Mouse (Mus musculus): ENCODE measurements around the gene Cldn34b2. TPM values are rescaled to one million over a fixed set of nuclear protein-coding genes. Genes with fewer than 3 reads are reported as not detected.
"Not testable (repeated sequence)": the region's sequence is repeated elsewhere in the genome, so short reads cannot be mapped to it uniquely, and the experiment has no call there.

The Cldn34b2 gene
- polyA plus RNA-seq, 1 experiment from 2014 or later: not detected

DNA sequence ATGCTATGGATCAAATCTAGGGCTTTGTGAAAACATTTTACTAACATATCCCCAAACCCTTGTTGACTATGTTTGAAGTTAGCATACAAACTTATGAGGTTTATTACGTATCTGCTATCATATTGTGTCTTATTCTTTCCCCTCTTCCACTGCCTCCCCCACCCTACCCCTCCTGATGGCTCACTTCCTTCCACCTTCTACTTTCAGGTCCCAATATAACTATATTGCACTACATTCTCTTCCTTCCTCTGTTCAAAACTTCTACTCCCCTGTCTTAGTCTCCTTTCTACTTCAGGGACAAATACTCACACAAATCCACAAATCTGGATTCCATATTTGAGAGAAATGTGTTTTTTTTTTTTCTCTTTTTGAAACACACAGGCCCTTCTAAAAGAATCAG is 35.3 kb upstream of the Cldn34b2 start:
- H3K4me1 ChIP-seq (ENCODE audit: control insufficient read depth, insufficient read depth, low read length): no peaks in the 10 kb centered on the region
- 50% methylated on average over 1 of the region's 1 CpGs for WGBS (ENCODE audit: insufficient replicate concordance)
- H3K4me3 ChIP-seq (ENCODE audit: low read depth, low read length): no peak overlapping the region
- H3K9me3 ChIP-seq (replicated peaks; ENCODE audit: control insufficient read depth, low read length): no peaks in the 10 kb centered on the region
- no peaks in the 10 kb centered on the region for H3K36me3 ChIP-seq (ENCODE audit: control insufficient read depth, insufficient read depth, low read length)
- no peak overlapping the region for H3K4me2 ChIP-seq
- no peaks in the 10 kb centered on the region for H3K27me3 ChIP-seq (ENCODE audit: control insufficient read depth, insufficient read depth, low read length)
- ATAC-seq (replicated peaks; ENCODE audit: insufficient number of reproducible peaks, low FRiP score, low TSS enrichment): no peak
- H3K27ac ChIP-seq (ENCODE audit: low read depth, low read length): no peak overlapping the region
- H3K9ac ChIP-seq (ENCODE audit: low read depth, low read length): no peak overlapping the region

- no peak for ATAC-seq (replicated peaks; ENCODE audit: insufficient number of reproducible peaks, low FRiP score, low TSS enrichment)
- Histone ChIP-seq H3K9me3 (replicated peaks; ENCODE audit: control insufficient read depth, low read length) (no peaks in the 10 kb centered on the region), H3K9ac (ENCODE audit: low read depth, low read length) (no peak overlapping the region), H3K27me3 (ENCODE audit: control insufficient read depth, insufficient read depth, low read length) (no peaks in the 10 kb centered on the region), H3K4me3 (ENCODE audit: low read depth, low read length) (no peak overlapping the region), H3K27ac (ENCODE audit: low read depth, low read length) (no peak overlapping the region), H3K4me2 (no peak overlapping the region), H3K4me1 (ENCODE audit: control insufficient read depth, insufficient read depth, low read length) (no peaks in the 10 kb centered on the region), H3K36me3 (ENCODE audit: control insufficient read depth, insufficient read depth, low read length) (no peaks in the 10 kb centered on the region)
- 81% methylated on average over 1 of the region's 1 CpGs for WGBS (ENCODE audit: insufficient replicate concordance)
Measured at GRCm38 (mm10) chrX:155151868-155152267, 23.7 kb upstream of the Cldn34b2 start.

GRCm38 (mm10) chrX:155144718-155145117 is 16.5 kb upstream of the Cldn34b2 start:
- no peak for ATAC-seq (replicated peaks; ENCODE audit: insufficient number of reproducible peaks, low FRiP score, low TSS enrichment)
- WGBS (ENCODE audit: insufficient replicate concordance): 19% methylated on average over 2 of the region's 3 CpGs

GRCm38 (mm10) chrX:155098024-155098423 is 30.2 kb downstream of the Cldn34b2 start:
- Histone ChIP-seq H3K9ac (ENCODE audit: low read depth, low read length) (no peak overlapping the region), H3K27ac (ENCODE audit: low read depth, low read length) (no peak overlapping the region), H3K36me3 (ENCODE audit: control insufficient read depth, insufficient read depth, low read length) (no peaks in the 10 kb centered on the region), H3K4me1 (ENCODE audit: control insufficient read depth, insufficient read depth, low read length) (no peaks in the 10 kb centered on the region), H3K4me2 (no peak overlapping the region), H3K4me3 (ENCODE audit: low read depth, low read length) (no peak overlapping the region), H3K9me3 (replicated peaks; ENCODE audit: control insufficient read depth, low read length) (no peaks in the 10 kb centered on the region), H3K27me3 (ENCODE audit: control insufficient read depth, insufficient read depth, low read length) (no peaks in the 10 kb centered on the region)
- no peak for ATAC-seq (replicated peaks; ENCODE audit: insufficient number of reproducible peaks, low FRiP score, low TSS enrichment)

More at GRCm38 (mm10) chrX:155144718-155145117, 16.5 kb upstream of the Cldn34b2 start:
- no peaks in the 10 kb centered on the region for H3K4me1 ChIP-seq (ENCODE audit: control insufficient read depth, insufficient read depth, low read length)
- no peak overlapping the region for H3K4me3 ChIP-seq (ENCODE audit: low read depth, low read length)
- no peak overlapping the region for H3K27ac ChIP-seq (ENCODE audit: low read depth, low read length)
- H3K9me3 ChIP-seq (replicated peaks; ENCODE audit: control insufficient read depth, low read length): no peaks in the 10 kb centered on the region
- no peaks in the 10 kb centered on the region for H3K36me3 ChIP-seq (ENCODE audit: control insufficient read depth, insufficient read depth, low read length)
- H3K9ac ChIP-seq (ENCODE audit: low read depth, low read length): no peak overlapping the region
- H3K4me2 ChIP-seq: no peak overlapping the region
- no peaks in the 10 kb centered on the region for H3K27me3 ChIP-seq (ENCODE audit: control insufficient read depth, insufficient read depth, low read length)

DNA sequence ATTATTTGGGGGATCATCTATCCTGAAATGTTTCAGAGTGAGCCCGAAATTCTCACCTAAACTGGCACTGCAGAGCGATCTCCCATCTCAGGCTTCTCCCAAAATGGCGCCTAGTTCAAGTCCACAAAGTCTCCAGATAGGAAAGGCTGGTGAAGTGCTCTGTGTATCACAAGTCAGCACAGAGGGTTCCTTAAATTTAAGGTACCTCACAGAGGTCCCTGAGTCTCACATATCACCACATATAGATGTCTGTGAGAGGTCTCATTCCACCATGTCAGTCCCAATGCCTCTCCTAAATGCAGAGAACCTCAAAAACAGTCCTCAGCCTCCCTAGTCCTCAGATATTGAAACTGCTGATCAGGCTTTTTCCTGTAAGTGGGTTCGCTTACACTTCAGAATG is 34.6 kb downstream of the Cldn34b2 start, which contains the start of gene Magea2:
Gene Magea2, minus strand, starts transcription at position 101 of the 400 bp plus-strand sequence.
- H3K9me3 ChIP-seq (replicated peaks; ENCODE audit: control insufficient read depth, low read length); H3K4me2 ChIP-seq; H3K27me3 ChIP-seq (ENCODE audit: control insufficient read depth, insufficient read depth, low read length); ATAC-seq (replicated peaks; ENCODE audit: insufficient number of reproducible peaks, low FRiP score, low TSS enrichment); H3K27ac ChIP-seq (ENCODE audit: low read depth, low read length); H3K36me3 ChIP-seq (ENCODE audit: control insufficient read depth, insufficient read depth, low read length); H3K4me3 ChIP-seq (ENCODE audit: low read depth, low read length); H3K4me1 ChIP-seq (ENCODE audit: control insufficient read depth, insufficient read depth, low read length); H3K9ac ChIP-seq (ENCODE audit: low read depth, low read length): not testable (repeated sequence)
- WGBS (ENCODE audit: insufficient replicate concordance): 83% methylated on average over 3 of the region's 4 CpGs

GRCm38 (mm10) chrX:155089693-155090092 is 38.5 kb downstream of the Cldn34b2 start, which contains the start of gene Magea1:
Gene Magea1 (minus strand): TSS chrX:155089793.
- H3K4me1 ChIP-seq (ENCODE audit: control insufficient read depth, insufficient read depth, low read length); H3K4me2 ChIP-seq; H3K9me3 ChIP-seq (replicated peaks; ENCODE audit: control insufficient read depth, low read length); H3K27me3 ChIP-seq (ENCODE audit: control insufficient read depth, insufficient read depth, low read length); H3K27ac ChIP-seq (ENCODE audit: low read depth, low read length); H3K4me3 ChIP-seq (ENCODE audit: low read depth, low read length); H3K9ac ChIP-seq (ENCODE audit: low read depth, low read length); H3K36me3 ChIP-seq (ENCODE audit: control insufficient read depth, insufficient read depth, low read length); ATAC-seq (replicated peaks; ENCODE audit: insufficient number of reproducible peaks, low FRiP score, low TSS enrichment): not testable (repeated sequence)
- 80% methylated on average over 1 of the region's 2 CpGs for WGBS (ENCODE audit: insufficient replicate concordance)

Other genes with a start within 250 kb of the Cldn34b2 start
- gene Cldn34b1, start 238.1 kb downstream of the Cldn34b2 start, polyA plus RNA-seq (2014; fragmentation: Nextera tagmentation; extraction: Ambion mirVana): not detected in 2 replicates
- not detected in 2 replicates for gene Magea6, start 192.4 kb downstream of the Cldn34b2 start, polyA plus RNA-seq (2014; fragmentation: Nextera tagmentation; extraction: Ambion mirVana)
- gene Magea3, start 178.9 kb downstream of the Cldn34b2 start, polyA plus RNA-seq (2014; fragmentation: Nextera tagmentation; extraction: Ambion mirVana): not detected in 2 replicates
- not detected in 2 replicates for gene Magea8, start 132.6 kb downstream of the Cldn34b2 start, polyA plus RNA-seq (2014; fragmentation: Nextera tagmentation; extraction: Ambion mirVana)
- not detected in 2 replicates for gene Magea5, start 65.3 kb downstream of the Cldn34b2 start, polyA plus RNA-seq (2014; fragmentation: Nextera tagmentation; extraction: Ambion mirVana)
- gene Magea1, start 38.6 kb downstream of the Cldn34b2 start, polyA plus RNA-seq (2014; fragmentation: Nextera tagmentation; extraction: Ambion mirVana): not detected in 2 replicates
- gene Magea2, start 34.7 kb downstream of the Cldn34b2 start, polyA plus RNA-seq (2014; fragmentation: Nextera tagmentation; extraction: Ambion mirVana): not detected in 2 replicates
- gene Sat1, start 88.0 kb upstream of the Cldn34b2 start, polyA plus RNA-seq (2014; fragmentation: Nextera tagmentation; extraction: Ambion mirVana): 79.2 and 80.5 TPM in 2 replicates
- 33.1 and 42.0 TPM in 2 replicates for gene Acot9, start 134.0 kb upstream of the Cldn34b2 start, polyA plus RNA-seq (2014; fragmentation: Nextera tagmentation; extraction: Ambion mirVana)
- gene Prdx4, start 212.3 kb upstream of the Cldn34b2 start, polyA plus RNA-seq (2014; fragmentation: Nextera tagmentation; extraction: Ambion mirVana): 273 and 288 TPM in 2 replicates